Mouse (Mus musculus) monocyte, adult 5-6 weeks (primary cell): ENCODE data around the gene Bsg. TPM values are rescaled to one million over a fixed set of nuclear protein-coding genes. Genes with fewer than 3 reads are reported as not detected.
"Not testable (repeated sequence)": the region's sequence is repeated elsewhere in the genome, so short reads cannot be mapped to it uniquely, and the experiment has no call there.

Experiments used
- ATAC-seq: fragments of 153-309, 156-312 bp; replicated peaks from 2 replicates; pipeline ENCODE4 v1.8.0; 2017; ENCODE audit warnings: mild to moderate bottlenecking; ENCODE audit not compliant: low TSS enrichment, insufficient number of reproducible peaks, severe bottlenecking, poor library complexity, low FRiP score
- total RNA-seq: library from RNA; stranded (forward); fragments of 200-1000, 200-491, 200-594 nt; gene quantifications from 3 replicates; pipeline ENCODE4 v1.2.3, GENCODE M21; 2017

The Bsg gene
- total RNA-seq, 1 experiment from 2014 or later = 185 TPM

DNA sequence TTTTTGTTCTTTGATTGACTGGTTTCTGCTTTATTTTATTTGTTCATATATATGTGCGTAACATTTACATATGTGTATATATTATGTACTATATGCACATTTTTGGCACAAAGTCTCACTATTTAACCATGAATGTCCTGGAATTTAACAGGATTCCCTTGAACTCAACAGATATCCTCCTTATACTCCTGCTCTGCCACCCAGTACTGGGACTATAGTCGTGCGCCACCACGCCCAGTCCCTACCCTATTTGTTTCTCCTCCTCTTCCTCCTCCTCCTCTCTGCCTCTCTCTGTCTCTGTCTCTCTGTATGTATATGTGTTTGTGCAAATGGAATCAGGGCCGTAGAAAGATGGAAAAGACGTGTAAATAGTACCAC, 42.5 kb downstream of the Bsg start:
- ATAC-seq = no peak

DNA sequence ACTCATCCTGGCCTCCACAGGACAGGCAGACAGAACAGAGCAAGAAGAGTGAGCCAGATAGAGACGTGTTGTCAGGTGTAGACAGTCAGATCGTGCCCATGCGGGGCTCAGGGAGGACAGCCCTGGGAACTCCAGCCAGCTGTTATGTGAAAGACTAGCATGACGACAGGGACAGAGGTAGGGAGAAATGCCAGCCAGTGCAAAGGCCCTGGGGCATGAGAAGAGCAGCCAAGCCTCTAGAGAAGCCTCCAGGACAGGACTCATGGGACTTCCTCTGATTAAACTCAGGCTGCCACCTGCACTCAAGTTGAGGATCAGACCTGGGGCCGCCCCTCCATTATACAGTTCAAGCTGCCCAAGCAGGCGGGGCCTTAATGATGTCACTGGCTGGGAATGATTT, 44.2 kb downstream of the Bsg start:
- ATAC-seq = no peak

DNA sequence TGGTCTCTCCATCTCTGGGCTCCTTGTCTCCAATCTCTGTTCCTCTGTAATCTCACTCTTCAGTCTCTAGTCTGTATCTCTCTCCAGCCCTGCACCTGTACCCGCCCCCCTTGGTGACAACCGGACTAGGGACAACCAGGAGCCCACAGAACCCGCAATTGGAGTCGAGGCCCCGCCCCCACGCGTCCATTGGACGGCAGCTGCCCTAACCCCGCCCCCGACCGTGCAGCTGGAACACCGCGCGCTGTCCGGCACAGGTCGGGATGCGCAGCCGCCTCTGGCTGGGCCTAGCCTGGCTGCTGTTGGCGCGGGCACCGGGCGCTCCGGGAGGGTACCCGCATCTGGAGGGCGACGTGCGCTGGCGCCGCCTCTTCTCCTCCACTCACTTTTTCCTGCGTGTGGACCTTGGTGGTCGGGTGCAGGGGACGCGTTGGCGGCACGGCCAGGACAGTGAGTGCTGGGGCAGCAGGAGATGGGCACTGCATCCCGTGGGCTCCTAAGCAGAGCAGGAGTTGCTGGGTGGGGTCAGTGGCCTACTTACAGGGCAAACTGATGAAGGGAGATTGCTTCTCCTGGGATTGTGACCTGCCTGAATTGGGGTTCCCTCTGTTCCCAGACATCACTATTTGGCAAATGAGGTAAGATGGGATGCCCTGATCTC, 50.7 kb downstream of the Bsg start, which contains the start of gene Fgf22:
TSS of gene Fgf22 (plus strand) at position 221 of the 661 bp plus-strand sequence.
- ATAC-seq = no peak

GRCm38 (mm10) chr10:79755854-79756253, 51.6 kb downstream of the Bsg start:
- ATAC-seq = no peak

GRCm38 (mm10) chr10:79756660-79757059, 52.4 kb downstream of the Bsg start:
- no peak for ATAC-seq

GRCm38 (mm10) chr10:79759675-79760074, 55.4 kb downstream of the Bsg start:
- ATAC-seq = not testable (repeated sequence)

- ATAC-seq = no peak
Measured at GRCm38 (mm10) chr10:79760603-79761143, 56.4 kb downstream of the Bsg start.

Other genes starting within 250 kb of the Bsg start
- not detected in 3 replicates for gene Vmn2r83, start 235.8 kb upstream of the Bsg start, total RNA-seq
- 3.1 to 4.3 TPM (median 3.3 TPM) in 3 replicates for gene Plpp2, start 170.7 kb upstream of the Bsg start, total RNA-seq
- gene Mier2, start 149.3 kb upstream of the Bsg start, total RNA-seq = 10.0 to 20.6 TPM (median 14.6 TPM) in 3 replicates
- gene Theg, start 117.2 kb upstream of the Bsg start, total RNA-seq = not detected in 3 replicates
- not detected in 3 replicates for gene C2cd4c, start 90.5 kb upstream of the Bsg start, total RNA-seq
- gene Shc2, start 66.6 kb upstream of the Bsg start, total RNA-seq = not detected in 3 replicates
- gene Odf3l2, start 58.8 kb upstream of the Bsg start, total RNA-seq = not detected in 3 replicates
- gene Madcam1, start 39.9 kb upstream of the Bsg start, total RNA-seq = not detected in 3 replicates
- 8.9 to 28.4 TPM (median 25.4 TPM) in 3 replicates for gene Tpgs1, start 35.1 kb upstream of the Bsg start, total RNA-seq
- gene Cdc34, start 22.3 kb upstream of the Bsg start, total RNA-seq = 76.0 to 109 TPM (median 89.7 TPM) in 3 replicates
- 0.29 to 17.0 TPM (median 3.0 TPM) in 3 replicates for gene Gzmm, start 15.5 kb upstream of the Bsg start, total RNA-seq
- not detected in 3 replicates for gene Hcn2, start 12.1 kb downstream of the Bsg start, total RNA-seq
- gene Polrmt, start 42.1 kb downstream of the Bsg start, total RNA-seq = 8.3 to 15.9 TPM (median 10.4 TPM) in 3 replicates
- gene Fgf22, start 50.6 kb downstream of the Bsg start, total RNA-seq = not detected in 3 replicates
- 3.5 to 18.0 TPM (median 8.8 TPM) in 3 replicates for gene Rnf126, start 62.5 kb downstream of the Bsg start, total RNA-seq
- 1.3 to 3.3 TPM (median 2.0 TPM) in 3 replicates for gene Fstl3, start 72.8 kb downstream of the Bsg start, total RNA-seq
- 0.21 to 2.1 TPM in 2 of 3 replicates, not detected in the other for gene Prss57, start 86.5 kb downstream of the Bsg start, total RNA-seq
- gene Palm, start 89.1 kb downstream of the Bsg start, total RNA-seq = 21.3 to 30.9 TPM (median 27.0 TPM) in 3 replicates
- not detected in 3 replicates for gene Misp, start 116.5 kb downstream of the Bsg start, total RNA-seq
- 55.7 to 124 TPM (median 78.8 TPM) in 3 replicates for gene Ptbp1, start 149.9 kb downstream of the Bsg start, total RNA-seq
- gene Prtn3, start 170.0 kb downstream of the Bsg start, total RNA-seq = not detected in 3 replicates
- gene Plppr3, start 170.1 kb downstream of the Bsg start, total RNA-seq = 0.95 TPM in 1 of 3 replicates, not detected in the others
- not detected in 3 replicates for gene Elane, start 181.8 kb downstream of the Bsg start, total RNA-seq
- gene Cfd, start 186.4 kb downstream of the Bsg start, total RNA-seq = not detected in 3 replicates
- 13.3 to 16.8 TPM (median 13.3 TPM) in 3 replicates for gene Med16, start 204.4 kb downstream of the Bsg start, total RNA-seq
- gene Gm26602, start 206.4 kb downstream of the Bsg start, total RNA-seq = not detected in 3 replicates
- 0.39 TPM in 1 of 3 replicates, not detected in the others for gene Kiss1r, start 212.5 kb downstream of the Bsg start, total RNA-seq
- gene R3hdm4, start 216.7 kb downstream of the Bsg start, total RNA-seq = 23.4 to 53.8 TPM (median 35.4 TPM) in 3 replicates
- 35.3 to 38.9 TPM (median 36.8 TPM) in 3 replicates for gene Arid3a, start 222.6 kb downstream of the Bsg start, total RNA-seq